Mouse (Mus musculus) MEL (cell line): ENCODE data around the gene Lime1. TPM values are rescaled to one million over a fixed set of nuclear protein-coding genes. Genes with fewer than 3 reads are reported as not detected.

Experiments used
- DNase-seq: peaks from one replicate; pipeline ENCODE4 v3.0.0; 2011; ENCODE audit warnings: low read depth, low spot score
- H3K27ac ChIP-seq: 2 replicates; pipeline ENCODE4 v1.5.1; 2012; ENCODE audit warnings: low read depth, mild to moderate bottlenecking, control low read depth, low read length, moderate library complexity; ENCODE audit not compliant: control insufficient read depth
- H3K27me3 ChIP-seq, 2 experiments: fragments of 150-350 bp in 1 of 2; sonication (generic) in 1 of 2; 2 replicates each; pipeline ENCODE4 v1.6.1; 2012; ENCODE audit warnings: low read length in 2 of 2, mild to moderate bottlenecking in 2 of 2, improper control_type of control experiment in 1 of 2, moderate library complexity in 1 of 2; ENCODE audit not compliant: insufficient read depth in 2 of 2, control insufficient read depth in 1 of 2
- H3K36me3 ChIP-seq, 2 experiments: 2 replicates each; pipeline ENCODE4 v1.6.1; 2012 to 2014; ENCODE audit warnings: low read length in 2 of 2, improper control_type of control experiment in 1 of 2, inconsistent platforms in 1 of 2, mild to moderate bottlenecking in 1 of 2; ENCODE audit not compliant: insufficient read depth in 2 of 2, control insufficient read depth in 1 of 2
- H3K4me1 ChIP-seq, 2 experiments: fragments of 150-350 bp in 1 of 2; sonication (generic) in 1 of 2; 2 replicates each; pipeline ENCODE4 v1.6.1; 2012; ENCODE audit warnings: low read length in 2 of 2, improper control_type of control experiment in 1 of 2, mild to moderate bottlenecking in 1 of 2; ENCODE audit not compliant: insufficient read depth in 2 of 2, control insufficient read depth in 1 of 2
- H3K4me3 ChIP-seq, 2 experiments: fragments of 150-350 bp in 1 of 2; sonication (generic) in 1 of 2; 2 replicates each; pipeline ENCODE4 v1.5.1; 2012; ENCODE audit warnings: low read depth in 2 of 2, low read length in 2 of 2, mild to moderate bottlenecking in 2 of 2, moderate library complexity in 2 of 2, control low read depth in 1 of 2, improper control_type of control experiment in 1 of 2; ENCODE audit not compliant: control insufficient read depth in 1 of 2, insufficient read depth in 1 of 2
- H3K79me2 ChIP-seq: 2 replicates; pipeline ENCODE4 v1.6.1; 2012; ENCODE audit warnings: mild to moderate bottlenecking, low read length, moderate library complexity; ENCODE audit not compliant: control insufficient read depth, poor library complexity, insufficient read depth
- H3K9ac ChIP-seq: 2 replicates; pipeline ENCODE4 v1.6.1; 2012; ENCODE audit warnings: low read depth, mild to moderate bottlenecking, control low read depth, low read length, moderate library complexity; ENCODE audit not compliant: control insufficient read depth, poor library complexity, severe bottlenecking
- H3K9me3 ChIP-seq: fragments of 150-350 bp; sonication (generic); replicated peaks from 2 replicates; pipeline ENCODE4 v1.6.1; 2012; ENCODE audit warnings: mild to moderate bottlenecking, low read length, improper control_type of control experiment, moderate library complexity; ENCODE audit not compliant: insufficient read depth
- CHD1 ChIP-seq: IDR thresholded peaks from 2 replicates; pipeline ENCODE4 v1.6.1; 2012; ENCODE audit warnings: low read depth, mild to moderate bottlenecking, inconsistent platforms, low read length, improper control_type of control experiment
- CHD2 ChIP-seq: IDR thresholded peaks from 2 replicates; pipeline ENCODE4 v1.6.1; 2011; ENCODE audit warnings: low read length, improper control_type of control experiment
- CTCF ChIP-seq, 3 experiments: IDR thresholded peaks in 2 of 3; conservative IDR thresholded peaks in 1 of 3; 2 replicates each; pipeline ENCODE4 v1.5.1; 2011 to 2012; ENCODE audit warnings: low read length in 3 of 3, low read depth in 2 of 3, mild to moderate bottlenecking in 2 of 3, improper control_type of control experiment in 1 of 3, inconsistent platforms in 1 of 3, mixed read lengths in 1 of 3, moderate library complexity in 1 of 3; ENCODE audit not compliant: control insufficient read depth in 1 of 3, insufficient read depth in 1 of 3, poor library complexity in 1 of 3, severe bottlenecking in 1 of 3
- E2F4 ChIP-seq: IDR thresholded peaks from 2 replicates; pipeline ENCODE4 v1.6.1; 2011; ENCODE audit warnings: low read depth, low read length, improper control_type of control experiment, borderline replicate concordance
- ELF1 ChIP-seq: IDR thresholded peaks from 2 replicates; pipeline ENCODE4 v1.6.1; 2014; ENCODE audit warnings: low read depth, mild to moderate bottlenecking, inconsistent platforms, low read length, improper control_type of control experiment, moderate library complexity
- ETS1 ChIP-seq: IDR thresholded peaks from 2 replicates; pipeline ENCODE4 v1.6.1; 2012; ENCODE audit warnings: low read depth, mild to moderate bottlenecking, inconsistent platforms, low read length, improper control_type of control experiment, moderate library complexity
- KAT2A ChIP-seq: conservative IDR thresholded peaks from 2 replicates; pipeline ENCODE4 v1.6.1; 2012; ENCODE audit warnings: low read depth, low read length, improper control_type of control experiment, inconsistent platforms
- MEF2A ChIP-seq: IDR thresholded peaks from 2 replicates; pipeline ENCODE4 v1.6.1; 2014; ENCODE audit warnings: low read depth, mild to moderate bottlenecking, inconsistent platforms, low read length, improper control_type of control experiment; ENCODE audit not compliant: poor library complexity, insufficient replicate concordance, severe bottlenecking; ENCODE audit errors: extremely low read depth
- MYC ChIP-seq: IDR thresholded peaks from 2 replicates; pipeline ENCODE4 v1.6.1; 2011; ENCODE audit warnings: low read depth, mild to moderate bottlenecking, low read length, improper control_type of control experiment, moderate library complexity
- NELFE ChIP-seq: IDR thresholded peaks from 2 replicates; pipeline ENCODE4 v1.6.1; 2011; ENCODE audit warnings: low read depth, low read length, improper control_type of control experiment
- NRF1 ChIP-seq: IDR thresholded peaks from 2 replicates; pipeline ENCODE4 v1.6.1; 2014; ENCODE audit warnings: low read depth, mild to moderate bottlenecking, inconsistent platforms, low read length, improper control_type of control experiment, moderate library complexity; ENCODE audit not compliant: poor library complexity, insufficient read depth, severe bottlenecking
- POLR2A ChIP-seq, 2 experiments: IDR thresholded peaks; 2 replicates each; pipeline ENCODE4 v1.6.1; 2011 to 2012; ENCODE audit warnings: low read length in 2 of 2, mild to moderate bottlenecking in 2 of 2, control low read depth in 1 of 2, improper control_type of control experiment in 1 of 2, low read depth in 1 of 2, moderate library complexity in 1 of 2; ENCODE audit not compliant: control insufficient read depth in 1 of 2, insufficient read depth in 1 of 2, poor library complexity in 1 of 2
- SIN3A ChIP-seq: IDR thresholded peaks from 2 replicates; pipeline ENCODE4 v1.6.1; 2012; ENCODE audit warnings: low read length, improper control_type of control experiment, inconsistent platforms
- TAL1 ChIP-seq: IDR thresholded peaks from 2 replicates; pipeline ENCODE4 v1.6.1; 2012; ENCODE audit warnings: mild to moderate bottlenecking, inconsistent platforms, low read length, moderate library complexity, mixed read lengths
- TBP ChIP-seq: IDR thresholded peaks from 2 replicates; pipeline ENCODE4 v1.8.0; 2011; ENCODE audit warnings: low read depth, low read length, improper control_type of control experiment
- TCF12 ChIP-seq: IDR thresholded peaks from 2 replicates; pipeline ENCODE4 v1.6.1; 2014; ENCODE audit warnings: low read depth, mild to moderate bottlenecking, inconsistent platforms, low read length, improper control_type of control experiment, moderate library complexity
- USF1 ChIP-seq: IDR thresholded peaks from 2 replicates; pipeline ENCODE4 v1.6.1; 2014; ENCODE audit warnings: low read depth, mild to moderate bottlenecking, inconsistent platforms, low read length, improper control_type of control experiment, moderate library complexity
- ZC3H11A ChIP-seq: IDR thresholded peaks from 2 replicates; pipeline ENCODE4 v1.6.1; 2012; ENCODE audit warnings: low read depth, mild to moderate bottlenecking, inconsistent platforms, low read length, improper control_type of control experiment
- ZNF384 ChIP-seq: IDR thresholded peaks from 2 replicates; pipeline ENCODE4 v1.6.1; 2012; ENCODE audit warnings: low read depth, mild to moderate bottlenecking, inconsistent platforms, low read length, improper control_type of control experiment
- polyA plus RNA-seq, 2 experiments: library from polyadenylated mRNA; stranded (reverse) in 1 of 2; unstranded in 1 of 2; fragments of >175 nt in 1 of 2; fragments of >200 nt in 1 of 2; gene quantifications; 2 replicates each; pipeline versions ENCODE4 v1.2.1 to v1.2.4; 2012; ENCODE audit warnings: low replicate concordance in 2 of 2, low read depth in 1 of 2; ENCODE audit not compliant: insufficient read length in 2 of 2, insufficient read depth in 1 of 2, missing spikeins in 1 of 2
- total RNA-seq: library from RNA; depleted of rRNA; stranded (reverse); fragments of 300-350 nt; gene quantifications from 2 replicates; pipeline ENCODE4 v1.2.3, GENCODE M21; 2012

The Lime1 gene
- total and polyA plus RNA-seq, 3 experiments, result 18.7 to 27.4 TPM; not detected in 1

DNA sequence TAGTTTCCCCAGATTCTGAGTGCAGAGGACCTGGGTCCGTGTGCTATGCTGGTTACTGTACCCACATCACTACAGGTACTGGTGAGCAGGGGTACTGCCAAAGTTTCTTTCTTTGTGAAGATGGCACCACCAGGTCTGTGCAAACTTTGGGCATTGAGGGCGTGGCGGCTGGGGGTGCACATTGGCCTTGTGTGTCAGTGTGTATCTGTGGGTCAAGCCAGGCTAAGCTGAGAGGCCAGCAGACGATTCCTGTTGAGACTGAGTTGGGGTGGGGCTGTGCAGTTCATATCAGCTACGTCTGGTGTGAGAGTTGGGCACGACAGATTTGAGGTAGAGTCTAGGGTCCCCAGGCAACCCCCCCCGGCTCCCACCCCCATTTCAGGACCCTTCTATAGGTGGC lies 4.6 kb downstream of the Lime1 start:
- no peak overlapping the region for H3K9ac ChIP-seq
- no peak for TF ChIP-seq NELFE
- no peak for TF ChIP-seq POLR2A (IDR thresholded peaks at IDR 0.05; ENCODE audit: control insufficient read depth in 1 of 2, insufficient read depth in 1 of 2, low read depth in 1 of 2, low read length in 2 of 2, poor library complexity in 1 of 2)
- H3K4me1 ChIP-seq, result no peaks in the 10 kb centered on the region
- H3K79me2 ChIP-seq, result no peaks in the 10 kb centered on the region
- H3K27me3 ChIP-seq, result no peaks in the 10 kb centered on the region
- no peak overlapping the region for H3K4me3 ChIP-seq
- no peak for DNase-seq
- H3K36me3 ChIP-seq, result peaks cover 0 to 3% of the 10 kb centered on the region in 2 experiments; a peak in 1 of 4 replicates
- no peak overlapping the region for H3K27ac ChIP-seq
- H3K9me3 ChIP-seq, result no peaks in the 10 kb centered on the region

DNA sequence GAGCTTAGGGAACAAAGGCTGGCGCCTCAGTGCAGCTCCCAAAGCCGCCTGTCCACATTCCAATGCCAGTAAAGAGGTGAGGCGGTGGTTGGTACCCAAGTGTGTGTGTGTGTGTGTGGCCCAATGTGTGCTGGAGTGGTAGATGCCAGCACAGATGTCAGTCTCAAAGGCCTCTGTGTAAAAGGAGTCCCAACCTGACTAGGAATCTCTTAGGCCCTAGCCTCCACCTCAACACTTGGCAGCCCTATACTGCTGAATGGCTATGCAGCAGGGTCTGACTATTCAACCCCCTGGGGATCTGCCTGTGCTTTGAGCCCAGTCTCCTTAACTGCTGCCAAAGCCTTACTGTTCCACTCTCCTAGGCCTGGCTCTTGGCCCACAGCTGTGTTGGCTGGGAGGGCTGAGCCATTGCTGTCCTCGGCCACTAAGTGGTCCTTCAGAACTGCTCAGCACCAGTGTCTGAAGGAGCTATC lies 5.1 kb downstream of the Lime1 start:
- Histone ChIP-seq H3K9me3 (no peaks in the 10 kb centered on the region), H3K27ac (no peak overlapping the region), H3K27me3 (no peaks in the 10 kb centered on the region), H3K4me3 (no peak overlapping the region), H3K36me3 (peaks cover 0 to 3% of the 10 kb centered on the region in 2 experiments; a peak in 1 of 4 replicates), H3K9ac (no peak overlapping the region), H3K79me2 (no peaks in the 10 kb centered on the region), H3K4me1 (no peaks in the 10 kb centered on the region)
- no peak for DNase-seq
- no peak for TF ChIP-seq NELFE
- TF ChIP-seq CHD2, result no peak
- no peak for TF ChIP-seq MYC
- no peak for TF ChIP-seq TAL1
- no peak for TF ChIP-seq KAT2A
- no peak for TF ChIP-seq USF1
- TF ChIP-seq ELF1, result no peak
- no peak for TF ChIP-seq E2F4
- TF ChIP-seq ZC3H11A, result no peak

DNA sequence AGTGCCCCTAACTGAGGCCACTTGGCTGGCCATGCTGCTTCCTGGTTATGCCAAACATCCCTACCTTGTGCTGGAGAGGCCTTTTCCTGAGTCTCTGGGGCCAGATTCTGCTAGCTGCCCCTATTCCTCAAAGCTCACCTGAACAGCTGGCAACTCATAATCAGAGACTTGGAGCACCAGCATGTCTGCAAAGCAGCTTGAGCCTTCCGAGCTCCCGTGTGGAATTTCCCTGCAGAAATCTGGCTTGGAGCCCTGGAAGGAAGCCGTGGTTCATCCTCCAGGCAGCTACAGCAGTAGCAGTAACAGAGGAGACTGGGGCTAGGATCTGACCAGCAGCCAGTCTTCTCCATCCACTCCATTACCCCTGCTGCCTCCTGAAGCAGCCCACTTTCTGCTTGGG lies 6.0 kb downstream of the Lime1 start:
- TF ChIP-seq NRF1 (no peak), SIN3A (no peak), ZNF384 (no peak), MEF2A (no peak), ZC3H11A (no peak), CHD1 (no peak), ELF1 (no peak), POLR2A (IDR thresholded peaks at IDR 0.05; ENCODE audit: control insufficient read depth in 1 of 2, insufficient read depth in 1 of 2, low read depth in 1 of 2, low read length in 2 of 2, poor library complexity in 1 of 2) (no peak), CTCF (IDR thresholded peaks at IDR 0.05 in 2 of 3, conservative IDR thresholded peaks at IDR 0.05 in 1 of 3; ENCODE audit: control insufficient read depth in 1 of 3, insufficient read depth in 1 of 3, low read depth in 2 of 3, low read length in 3 of 3, poor library complexity in 1 of 3, severe bottlenecking in 1 of 3) (no peak), TCF12 (no peak), ETS1 (no peak), TBP (no peak)
- H3K79me2 ChIP-seq, result no peaks in the 10 kb centered on the region
- no peak overlapping the region for H3K9ac ChIP-seq
- H3K27ac ChIP-seq, result no peak overlapping the region
- peaks cover 0 to 2% of the 10 kb centered on the region in 2 experiments; a peak in 1 of 4 replicates for H3K36me3 ChIP-seq
- DNase-seq, result no peak
- no peaks in the 10 kb centered on the region for H3K27me3 ChIP-seq
- H3K4me3 ChIP-seq, result no peak overlapping the region
- no peaks in the 10 kb centered on the region for H3K4me1 ChIP-seq
- H3K9me3 ChIP-seq, result no peaks in the 10 kb centered on the region
